ENCODE assay signal across 19 mouse cellular contexts in genomic region chr19:27817661-27818060, GRCm38 (mm10).
DNase-seq lines count a peak whose midpoint lies in the region; ATAC-seq lines count a peak whose summit lies in the region.
"Had no signal": no experiment of that assay in that cellular context is flagged by ENCODE, and none has a peak within 500 bp of the region (broad histone marks: within the 10 kb centered on the region; RNA-seq: fewer than 3 reads in every experiment).

No protein-coding gene starts in this region.

- DNase-seq in adrenal gland, adult (ENCODE audit: inconsistent age in 2 of 2, low spot score in 1 of 2): peak; percentile 21 to 79
- DNase-seq in adrenal gland, postnatal 4 days (ENCODE audit: low spot score in 2 of 2): no peak
- DNase-seq in adrenal gland, adult 2 months: peak; percentile 56
- peak; percentile 59 for DNase-seq in adrenal gland, postnatal 14 days
- no peak for DNase-seq in layer of hippocampus, postnatal 25 days (ENCODE audit: extremely low spot score in 1 of 2, low spot score in 1 of 2)
- DNase-seq: cerebellum, adult 11 months; cerebellum, adult 8-10 months; cerebellum, postnatal 14 days; forebrain, postnatal 0 days; gastrocnemius, adult 2 months; gastrocnemius, postnatal 14 days; heart, adult 11 months had no signal

- H3K27me3 ChIP-seq in midbrain, embryonic 15.5 days (replicated peaks): no peaks in the 10 kb centered on the region
- H3K27me3 ChIP-seq: hindbrain, embryonic 12.5 days; hindbrain, embryonic 15.5 days had no signal

- no peak overlapping the region for H3K4me2 ChIP-seq in midbrain, embryonic 15.5 days
- H3K4me2 ChIP-seq: heart, embryonic 11.5 days; hindbrain, embryonic 12.5 days; hindbrain, embryonic 15.5 days had no signal

- ATAC-seq in midbrain, embryonic 15.5 days (replicated peaks): no peak
- ATAC-seq: activated CD4-positive, CD25-positive, alpha-beta regulatory T cell, adult 4 months; forebrain, embryonic 14.5 days; forebrain, postnatal 0 days; intestine, postnatal 0 days had no signal

- peaks cover 2% of the 10 kb centered on the region for H3K36me3 ChIP-seq in midbrain, embryonic 15.5 days (replicated peaks)

- no peak overlapping the region for H3K9ac ChIP-seq in midbrain, embryonic 15.5 days
- H3K9ac ChIP-seq: forebrain, postnatal 0 days; hindbrain, embryonic 12.5 days; hindbrain, embryonic 15.5 days had no signal

- H3K9me3 ChIP-seq in midbrain, embryonic 15.5 days: 0 out of 2 replicates have a peak, but pooled peaks cover 1% of the 10 kb centered on the region
- H3K9me3 ChIP-seq: hindbrain, embryonic 12.5 days; hindbrain, embryonic 15.5 days had no signal

- no peak overlapping the region for H3K4me3 ChIP-seq in midbrain, embryonic 15.5 days
- H3K4me3 ChIP-seq: gastrocnemius, adult 2 months; hindbrain, embryonic 12.5 days; hindbrain, embryonic 15.5 days had no signal

- no peaks in the 10 kb centered on the region for H3K4me1 ChIP-seq in midbrain, embryonic 15.5 days
- H3K4me1 ChIP-seq: hindbrain, embryonic 12.5 days; hindbrain, embryonic 15.5 days had no signal

- no peak overlapping the region for H3K27ac ChIP-seq in midbrain, embryonic 15.5 days
- H3K27ac ChIP-seq: gastrocnemius, adult 2 months; hindbrain, embryonic 12.5 days; hindbrain, embryonic 15.5 days had no signal

Comparison
In these comparisons a context has a peak if more than half of its experiments do, and no peak if none do; other contexts are left out.
1. DNase-seq: peak in adrenal gland, adult (2 of 2), adrenal gland, adult 2 months (single experiment) and adrenal gland, postnatal 14 days (single experiment); none in adrenal gland, postnatal 4 days (0 of 2) and layer of hippocampus, postnatal 25 days (0 of 2).